Mouse (Mus musculus) embryonic facial prominence, embryonic 10.5 days (tissue): ENCODE results near the gene Ubl4b. TPM values are rescaled to one million over a fixed set of nuclear protein-coding genes. Genes with fewer than 3 reads are reported as not detected.

Experiments
- DNase-seq: peaks from one replicate; pipeline ENCODE4 v3.0.0-alpha.2; 2017; ENCODE audit warnings: low spot score
- H3K27ac ChIP-seq: fragments of 300-500 bp; sonication (generic); replicated peaks from 2 replicates; pipeline ENCODE4 v1.5.1; 2016; ENCODE audit warnings: mild to moderate bottlenecking
- H3K27me3 ChIP-seq: fragments of 300-500 bp; sonication (generic); replicated peaks from 2 replicates; pipeline ENCODE4 v1.6.1; 2016; ENCODE audit warnings: low read depth, mild to moderate bottlenecking; ENCODE audit not compliant: poor library complexity, severe bottlenecking
- H3K36me3 ChIP-seq: fragments of 300-500 bp; sonication (generic); replicated peaks from 2 replicates; pipeline ENCODE4 v1.6.1; 2016; ENCODE audit warnings: mild to moderate bottlenecking, moderate library complexity
- H3K4me1 ChIP-seq: fragments of 300-500 bp; sonication (generic); 2 replicates; pipeline ENCODE4 v1.6.1; 2016
- H3K4me3 ChIP-seq: fragments of 300-500 bp; sonication (generic); 2 replicates; pipeline ENCODE4 v1.5.1; 2016; ENCODE audit warnings: mild to moderate bottlenecking, moderate library complexity
- H3K9me3 ChIP-seq: fragments of 300-500 bp; sonication (generic); 2 replicates; pipeline ENCODE4 v1.6.1; 2016; ENCODE audit warnings: mild to moderate bottlenecking
- WGBS: fragments of 180-500 bp; shearing (Covaris S2); methylation state at CpG from one replicate; pipeline ENCODE4 v1.1.7; 2016; 5-methylcytosine and 5-hydroxymethylcytosine counted together
- polyA plus RNA-seq: library from polyadenylated mRNA; unstranded; fragments of >200 nt; fragmentation: Nextera tagmentation; extraction: Ambion mirVana; gene quantifications from 2 replicates; pipeline ENCODE4 v1.2.1, GENCODE M21; 2016

The Ubl4b gene
- polyA plus RNA-seq, 1 experiment from 2014 or later = 0.41 TPM

- no peak for DNase-seq
- 88% methylated on average over 7 of the region's 7 CpGs for WGBS
- no peaks in the 10 kb centered on the region for H3K36me3 ChIP-seq
- no peak overlapping the region for H3K27ac ChIP-seq
- peaks cover 16% of the 10 kb centered on the region for H3K4me1 ChIP-seq
- no peak overlapping the region for H3K4me3 ChIP-seq
- no peaks in the 10 kb centered on the region for H3K9me3 ChIP-seq
- H3K27me3 ChIP-seq = peaks cover 41% of the 10 kb centered on the region
Measured at GRCm38 (mm10) chr3:107534951-107535350, 19.9 kb downstream of the Ubl4b start.

DNA sequence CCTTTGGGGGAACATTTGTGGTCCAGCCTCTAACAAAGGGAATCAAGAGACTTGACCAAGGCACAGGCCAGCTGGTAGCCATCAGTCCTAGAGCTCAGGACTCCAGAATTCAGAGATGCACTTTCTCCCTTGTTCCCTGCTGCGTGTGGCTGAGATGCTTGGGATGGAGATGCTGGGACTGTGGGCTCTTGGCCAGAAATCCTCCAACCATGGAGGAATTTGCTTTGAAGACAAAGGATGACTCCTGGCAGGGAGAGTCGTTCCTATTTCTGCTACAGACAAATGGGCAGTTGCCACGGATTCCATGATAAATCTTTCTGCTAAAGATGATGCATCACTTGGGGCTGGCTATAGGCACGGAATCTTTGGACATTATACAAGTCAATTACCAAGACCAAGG lies 21.3 kb downstream of the Ubl4b start:
- DNase-seq = no peak
- no peak overlapping the region for H3K4me3 ChIP-seq
- H3K27ac ChIP-seq = no peak overlapping the region
- peaks cover 34% of the 10 kb centered on the region for H3K27me3 ChIP-seq
- no peaks in the 10 kb centered on the region for H3K9me3 ChIP-seq
- H3K4me1 ChIP-seq = peaks cover 18% of the 10 kb centered on the region
- H3K36me3 ChIP-seq = no peaks in the 10 kb centered on the region
- WGBS = 83% methylated on average over 4 of the region's 4 CpGs

DNA sequence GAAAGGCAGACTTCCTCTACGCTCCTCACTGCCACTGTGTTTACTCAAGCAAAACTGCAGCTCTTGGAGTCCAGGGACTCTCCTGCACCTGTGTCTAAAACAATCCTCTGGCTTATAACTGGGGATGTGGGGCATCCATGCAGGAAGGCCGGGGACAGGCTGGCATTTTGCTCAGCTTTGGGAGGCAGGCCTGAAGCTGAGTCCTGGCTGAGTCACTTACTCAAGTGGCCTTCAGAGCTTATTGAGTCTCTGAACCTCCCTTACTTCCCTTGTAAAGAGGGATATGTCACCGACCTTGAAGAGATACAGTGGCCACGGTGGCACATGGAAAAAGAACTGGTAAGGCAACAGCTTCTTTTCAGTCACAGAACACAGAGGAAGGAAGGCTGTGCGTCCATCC lies 24.3 kb downstream of the Ubl4b start:
- 84% methylated on average over 5 of the region's 5 CpGs for WGBS
- Histone ChIP-seq H3K4me3 (no peak overlapping the region), H3K36me3 (no peaks in the 10 kb centered on the region), H3K27me3 (peaks cover 14% of the 10 kb centered on the region), H3K9me3 (no peaks in the 10 kb centered on the region), H3K4me1 (peaks cover 16% of the 10 kb centered on the region), H3K27ac (no peak overlapping the region)
- DNase-seq = no peak

DNA sequence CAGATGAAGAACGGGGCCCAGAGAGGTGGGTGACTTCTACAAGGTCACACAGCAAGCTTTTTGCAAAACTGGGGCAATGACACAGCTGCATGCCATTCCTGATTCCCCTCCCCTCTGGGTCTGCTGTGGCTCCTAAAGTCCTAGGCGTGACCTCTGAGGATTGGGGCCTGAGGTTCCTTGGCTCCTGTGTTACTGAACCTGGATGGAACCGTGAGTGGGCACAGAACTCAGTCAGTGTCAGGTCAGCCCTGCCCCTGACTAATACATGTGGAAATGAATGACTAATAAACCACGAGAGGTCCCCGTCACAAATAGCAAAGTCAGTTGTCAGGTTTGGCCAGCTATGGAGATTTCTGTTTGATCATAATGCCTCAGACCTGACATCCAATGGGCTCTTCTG lies 25.7 kb downstream of the Ubl4b start:
- Histone ChIP-seq H3K4me1 (peaks cover 16% of the 10 kb centered on the region), H3K27ac (no peak overlapping the region), H3K4me3 (no peak overlapping the region), H3K36me3 (no peaks in the 10 kb centered on the region), H3K9me3 (no peaks in the 10 kb centered on the region), H3K27me3 (peaks cover 8% of the 10 kb centered on the region)
- DNase-seq = no peak
- WGBS = 74% methylated on average over 5 of the region's 5 CpGs

GRCm38 (mm10) chr3:107528401-107529118 lies 26.3 kb downstream of the Ubl4b start:
- Histone ChIP-seq H3K27me3 (peaks cover 8% of the 10 kb centered on the region), H3K27ac (no peak overlapping the region; the same call in 1 of the 2 replicates), H3K9me3 (no peaks in the 10 kb centered on the region), H3K4me3 (no peak overlapping the region), H3K36me3 (no peaks in the 10 kb centered on the region), H3K4me1 (peaks cover 16% of the 10 kb centered on the region)
- WGBS = 46% methylated on average over 9 of the region's 9 CpGs
- no peak for DNase-seq

DNA sequence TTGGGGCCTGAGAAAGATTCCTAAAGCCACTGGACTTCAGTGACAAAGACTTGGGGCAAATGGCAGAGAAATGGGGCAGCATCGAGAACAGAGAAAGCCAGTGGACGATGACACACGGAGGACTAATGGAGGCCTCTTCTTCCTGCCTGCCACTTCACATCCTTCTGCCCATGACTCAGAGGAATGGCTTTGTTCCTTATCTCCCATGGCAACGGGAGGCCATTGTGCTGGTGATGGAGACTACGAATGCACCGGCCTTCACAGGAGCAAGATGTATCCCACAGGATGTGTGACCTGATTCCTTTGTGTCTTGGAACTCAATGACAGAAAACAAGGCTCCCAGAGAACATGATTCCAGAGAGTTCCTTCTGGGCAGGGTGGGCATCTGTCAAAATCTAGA lies 30.3 kb downstream of the Ubl4b start:
- no peak overlapping the region for H3K4me3 ChIP-seq
- H3K36me3 ChIP-seq = no peaks in the 10 kb centered on the region
- no peak for DNase-seq
- H3K4me1 ChIP-seq = peaks cover 16% of the 10 kb centered on the region
- H3K27me3 ChIP-seq = peaks cover 34% of the 10 kb centered on the region
- 68% methylated on average over 6 of the region's 6 CpGs for WGBS
- no peak overlapping the region for H3K27ac ChIP-seq
- H3K9me3 ChIP-seq = no peaks in the 10 kb centered on the region

GRCm38 (mm10) chr3:107520931-107521330 lies 33.9 kb downstream of the Ubl4b start:
- Histone ChIP-seq H3K4me1 (peaks cover 21% of the 10 kb centered on the region), H3K9me3 (no peaks in the 10 kb centered on the region), H3K27me3 (peaks cover 62% of the 10 kb centered on the region), H3K4me3 (no peak overlapping the region), H3K27ac (no peak overlapping the region), H3K36me3 (no peaks in the 10 kb centered on the region)
- no peak for DNase-seq
- WGBS = 83% methylated on average over 5 of the region's 5 CpGs

- WGBS = under 1% methylated on average over 68 of the region's 68 CpGs
- Histone ChIP-seq H3K4me3 (peak within 1 kb of the TSS; percentile 73), H3K4me1 (peaks cover 37% of the 10 kb centered on the region), H3K27ac (peak within 1 kb of the TSS; percentile 82), H3K36me3 (no peaks in the 10 kb centered on the region), H3K27me3 (peaks cover 85% of the 10 kb centered on the region), H3K9me3 (no peaks in the 10 kb centered on the region)
- peak; percentile 83 for DNase-seq
Measured at GRCm38 (mm10) chr3:107517631-107518108, 37.2 kb downstream of the Ubl4b start, which contains the start of gene Slc6a17. Gene Slc6a17 (minus strand): TSS chr3:107518018.

- H3K4me1 ChIP-seq = peaks cover 37% of the 10 kb centered on the region
- DNase-seq = peak; percentile 85
- H3K4me3 ChIP-seq = peak overlapping the region; percentile 73
- peak overlapping the region; percentile 82 for H3K27ac ChIP-seq
- WGBS = 4% methylated on average over 55 of the region's 55 CpGs
- H3K9me3 ChIP-seq = no peaks in the 10 kb centered on the region
- H3K27me3 ChIP-seq = peaks cover 86% of the 10 kb centered on the region
- H3K36me3 ChIP-seq = no peaks in the 10 kb centered on the region
Measured at GRCm38 (mm10) chr3:107516776-107517630, 37.9 kb downstream of the Ubl4b start.

- Histone ChIP-seq H3K36me3 (no peaks in the 10 kb centered on the region), H3K4me3 (no peak overlapping the region), H3K9me3 (no peaks in the 10 kb centered on the region), H3K27me3 (peaks cover 80% of the 10 kb centered on the region), H3K27ac (no peak overlapping the region), H3K4me1 (peaks cover 44% of the 10 kb centered on the region)
- WGBS = 75% methylated on average over 4 of the region's 4 CpGs
- no peak for DNase-seq
Measured at GRCm38 (mm10) chr3:107515989-107516388, 38.9 kb downstream of the Ubl4b start.

GRCm38 (mm10) chr3:107511416-107511815 lies 43.5 kb downstream of the Ubl4b start:
- H3K27ac ChIP-seq = no peak overlapping the region
- DNase-seq = no peak
- no peaks in the 10 kb centered on the region for H3K9me3 ChIP-seq
- H3K36me3 ChIP-seq = no peaks in the 10 kb centered on the region
- H3K4me3 ChIP-seq = no peak overlapping the region
- 62% methylated on average over 3 of the region's 3 CpGs for WGBS
- H3K27me3 ChIP-seq = peaks cover 34% of the 10 kb centered on the region
- peaks cover 56% of the 10 kb centered on the region for H3K4me1 ChIP-seq

DNA sequence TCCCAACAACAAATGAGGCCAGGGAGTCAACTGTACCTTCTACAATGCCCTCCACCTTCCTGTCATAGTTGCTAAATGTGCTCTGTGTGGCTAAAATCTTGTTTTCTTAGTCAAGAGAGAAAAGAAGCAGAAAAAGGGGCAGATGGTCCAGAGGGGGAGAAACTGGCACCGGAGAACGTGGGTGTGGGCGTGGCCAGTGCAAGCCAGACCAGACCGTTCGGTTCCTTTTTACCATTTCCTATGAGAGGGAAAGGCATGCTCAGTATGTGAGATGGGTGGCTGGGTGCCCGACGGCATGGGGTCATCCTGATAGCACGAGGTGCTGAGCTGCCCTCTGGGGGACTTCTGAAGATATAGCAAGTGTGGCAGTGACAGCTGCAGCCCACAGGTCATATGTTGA lies 46.2 kb downstream of the Ubl4b start:
- Histone ChIP-seq H3K36me3 (no peaks in the 10 kb centered on the region), H3K4me3 (no peak overlapping the region), H3K4me1 (peaks cover 58% of the 10 kb centered on the region), H3K27ac (no peak overlapping the region), H3K9me3 (no peaks in the 10 kb centered on the region), H3K27me3 (peaks cover 12% of the 10 kb centered on the region)
- WGBS = 77% methylated on average over 8 of the region's 8 CpGs
- no peak for DNase-seq
